Comparison of ENCODE assay signal across 23 mouse cellular contexts in the genomic region with DNA sequence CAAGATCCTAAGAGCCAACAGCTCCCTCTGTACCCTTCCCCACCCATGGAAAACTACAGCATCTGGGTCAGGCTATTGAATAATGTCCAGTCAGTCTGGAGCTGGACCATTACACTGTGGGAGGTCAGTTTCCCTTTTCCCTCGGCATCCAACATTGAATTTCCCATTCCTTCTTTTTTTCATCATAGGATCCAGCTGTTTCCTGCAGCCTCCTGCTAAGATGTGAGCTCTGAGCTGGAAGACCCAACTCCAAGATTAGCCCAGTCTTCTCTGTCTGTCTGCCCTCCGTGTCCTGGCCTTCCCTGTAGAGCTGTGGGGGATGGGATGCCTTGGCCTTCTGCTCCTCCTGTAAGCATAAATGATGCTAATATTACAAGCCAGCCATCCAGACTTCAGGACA.
DNase-seq lines count a peak whose midpoint lies in the region; TF ChIP-seq lines count a peak whose summit lies in the region.
"Had no signal": no experiment of that assay in that cellular context is flagged by ENCODE, and none has a peak within 500 bp of the region (broad histone marks: within the 10 kb centered on the region; RNA-seq: fewer than 3 reads in every experiment).

No protein-coding gene starts in this region.

- H3K36me3 ChIP-seq in kidney, adult 2 months (ENCODE audit: control insufficient read depth, insufficient read depth, low read length) = no peaks in the 10 kb centered on the region
- H3K36me3 ChIP-seq: embryonic facial prominence, embryonic 15.5 days; heart, embryonic 15.5 days; neural tube, embryonic 13.5 days; stomach, embryonic 15.5 days had no signal

- no peak overlapping the region for H3K4me3 ChIP-seq in kidney, adult 2 months (ENCODE audit: insufficient read depth, low read depth, low read length)
- H3K4me3 ChIP-seq: embryonic facial prominence, embryonic 15.5 days; heart, embryonic 15.5 days; left cerebral cortex, adult 2 months; myocyte; neural tube, embryonic 13.5 days; stomach, embryonic 15.5 days had no signal

- no peak overlapping the region for H3K27ac ChIP-seq in kidney, adult 2 months (ENCODE audit: insufficient read depth, low read depth, low read length)
- H3K27ac ChIP-seq: embryonic facial prominence, embryonic 15.5 days; heart, embryonic 15.5 days; hindbrain, postnatal 0 days; left cerebral cortex, adult 2 months; liver, embryonic 14.5 days; neural tube, embryonic 13.5 days; stomach, embryonic 15.5 days had no signal

- peak; percentile 9 to 13 for DNase-seq in cerebellum, postnatal 14 days
- DNase-seq in cerebellum, adult 8-10 months = no peak
- DNase-seq in kidney, adult 2 months = peak; percentile 10
- DNase-seq in kidney, adult 11 months = no peak
- peak; percentile 49 for DNase-seq in heart, adult 8-10 months (ENCODE audit: low spot score)
- peak; percentile 1 for DNase-seq in heart, postnatal 25 days (ENCODE audit: low spot score)
- DNase-seq in thymus, adult 18-20 months = no peak
- DNase-seq: adrenal gland, postnatal 10 days; cerebellum, adult 18-20 months; gastrocnemius, postnatal 36 days; layer of hippocampus, adult 9-11 months; lung, embryonic 14.5 days; lung, postnatal 4 days; midbrain, embryonic 14.5 days; thymus, postnatal 4 days had no signal

- no peak for TF ChIP-seq POLR2A in kidney, adult 2 months (IDR thresholded peaks at IDR 0.05; ENCODE audit: low read depth, low read length)

- H3K4me1 ChIP-seq in kidney, adult 2 months (ENCODE audit: control insufficient read depth, insufficient read depth, low read length) = 0 out of 2 replicates have a peak, but pooled peaks cover 2% of the 10 kb centered on the region
- H3K4me1 ChIP-seq: embryonic facial prominence, embryonic 15.5 days; heart, embryonic 15.5 days had no signal

- H3K27me3 ChIP-seq in kidney, adult 2 months (replicated peaks; ENCODE audit: control insufficient read depth, insufficient read depth, low read length) = no peaks in the 10 kb centered on the region
- H3K27me3 ChIP-seq: embryonic facial prominence, embryonic 15.5 days; heart, embryonic 15.5 days; neural tube, embryonic 13.5 days; stomach, embryonic 15.5 days had no signal

- intact Hi-C loops in heart, postnatal 25 days (cut with DNase I) = no loop called here

- WGBS in kidney, adult 2 months = 61% methylated on average over 2 of the region's 2 CpGs

- TF ChIP-seq CTCF in kidney, adult 2 months (conservative IDR thresholded peaks at IDR 0.05; ENCODE audit: insufficient read depth, insufficient read length, low read depth, low read length) = no peak

Comparison
In these comparisons a context has a peak if more than half of its experiments do, and no peak if none do; other contexts are left out.
1. DNase-seq: peak in cerebellum, postnatal 14 days (2 of 2), kidney, adult 2 months (single experiment), heart, adult 8-10 months (single experiment) and heart, postnatal 25 days (single experiment); none in cerebellum, adult 8-10 months (single experiment), kidney, adult 11 months (single experiment) and thymus, adult 18-20 months (0 of 2).